Mouse (Mus musculus): ENCODE data around the gene Abhd17a. TPM values are rescaled to one million over a fixed set of nuclear protein-coding genes. Genes with fewer than 3 reads are reported as not detected.

Abhd17a gene
- total RNA-seq, 2 experiments from 2014 or later, result 27.7 to 33.5 TPM

GRCm38 (mm10) chr10:80553575-80553974 lies 36.6 kb downstream of the Abhd17a start:
- no peak for ATAC-seq (replicated peaks; ENCODE audit: poor library complexity, severe bottlenecking)

DNA sequence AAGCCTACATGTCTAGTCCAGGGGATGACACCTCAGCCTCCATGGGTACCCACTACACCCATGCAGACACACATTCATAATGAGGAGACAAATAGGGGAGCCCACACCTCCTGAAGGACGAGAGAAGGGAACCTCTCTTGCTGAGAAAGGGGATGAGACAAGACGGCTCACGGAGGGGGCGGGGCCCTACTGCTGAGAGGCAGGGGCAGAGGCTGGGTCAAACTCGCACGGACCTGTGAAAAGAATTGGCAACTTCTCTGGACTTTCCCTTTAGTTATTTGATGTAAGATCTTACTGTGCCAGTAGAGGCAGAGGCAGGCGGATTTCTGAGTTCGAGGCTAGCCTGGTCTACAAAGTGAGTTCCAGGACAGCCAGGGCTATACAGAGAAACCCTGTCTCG lies 37.8 kb downstream of the Abhd17a start:
- no peak for ATAC-seq (replicated peaks; ENCODE audit: poor library complexity, severe bottlenecking)

DNA sequence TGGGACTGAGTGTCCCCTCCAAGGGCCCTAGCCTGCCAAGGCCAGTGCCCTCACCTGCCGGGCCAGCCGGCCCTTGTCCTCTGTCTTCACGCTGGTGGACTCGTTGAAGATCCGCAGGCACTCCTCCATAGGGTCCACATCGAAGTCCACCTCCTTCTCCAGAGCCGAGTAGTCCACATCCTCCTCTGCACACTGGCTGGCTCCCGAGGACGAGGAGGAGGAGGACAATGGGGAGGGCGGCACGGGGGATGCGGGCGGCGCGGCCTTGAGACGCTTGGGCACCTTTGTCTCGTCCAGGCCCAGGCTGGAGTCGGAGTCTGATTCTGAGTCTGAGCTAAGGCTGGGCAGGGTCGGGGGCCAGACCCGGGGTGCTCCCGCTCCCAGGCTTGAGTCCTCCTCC lies 40.9 kb downstream of the Abhd17a start:
- no peak for ATAC-seq (replicated peaks; ENCODE audit: poor library complexity, severe bottlenecking)

GRCm38 (mm10) chr10:80548428-80549006 lies 41.6 kb downstream of the Abhd17a start:
- ATAC-seq (replicated peaks; ENCODE audit: poor library complexity, severe bottlenecking), result peak; percentile 74

DNA sequence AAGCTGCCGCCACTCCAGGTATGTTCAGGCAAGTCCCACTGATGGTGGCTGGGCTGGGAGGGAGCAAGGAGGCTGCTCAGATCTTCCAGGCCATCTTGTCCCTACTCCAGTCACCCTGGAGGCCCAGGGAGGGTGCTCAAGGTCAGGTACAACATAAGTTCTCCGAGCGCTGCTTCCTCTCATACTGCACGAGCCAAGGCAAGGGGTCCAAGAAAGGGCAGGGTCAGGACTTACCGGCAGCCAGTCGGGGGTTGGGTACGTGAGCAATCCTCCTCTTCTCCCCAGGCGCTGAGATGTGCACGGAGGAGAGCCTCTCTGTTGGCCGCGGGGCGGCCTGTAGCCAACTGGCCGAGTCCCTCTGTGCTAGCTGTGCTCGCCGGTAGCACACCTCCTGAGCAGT lies 42.6 kb downstream of the Abhd17a start:
- no peak for ATAC-seq (replicated peaks; ENCODE audit: poor library complexity, severe bottlenecking)

- ATAC-seq (replicated peaks; ENCODE audit: poor library complexity, severe bottlenecking), result no peak
These were observed 43.2 kb downstream of the Abhd17a start for GRCm38 (mm10) chr10:80546945-80547344.

DNA sequence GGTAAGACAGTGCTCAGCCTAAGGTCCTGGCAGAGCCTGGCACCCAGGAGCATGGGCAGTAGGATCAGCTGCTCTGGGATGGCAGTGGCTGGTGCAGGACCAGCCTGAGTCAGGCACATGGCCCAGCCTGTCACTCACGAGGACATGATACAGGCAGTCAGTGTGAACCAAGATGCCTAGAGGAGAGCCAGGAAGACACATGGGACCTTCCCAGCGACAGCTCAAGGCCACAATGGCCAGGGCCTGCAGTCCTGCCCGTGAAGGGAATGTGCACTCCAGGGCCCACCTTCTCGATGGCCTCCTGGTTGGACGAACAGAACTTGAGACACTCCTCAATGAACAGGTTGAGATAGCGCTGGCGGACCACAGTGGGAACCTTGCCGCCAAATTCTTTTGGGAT lies 44.6 kb downstream of the Abhd17a start:
- no peak for ATAC-seq (replicated peaks; ENCODE audit: poor library complexity, severe bottlenecking)

DNA sequence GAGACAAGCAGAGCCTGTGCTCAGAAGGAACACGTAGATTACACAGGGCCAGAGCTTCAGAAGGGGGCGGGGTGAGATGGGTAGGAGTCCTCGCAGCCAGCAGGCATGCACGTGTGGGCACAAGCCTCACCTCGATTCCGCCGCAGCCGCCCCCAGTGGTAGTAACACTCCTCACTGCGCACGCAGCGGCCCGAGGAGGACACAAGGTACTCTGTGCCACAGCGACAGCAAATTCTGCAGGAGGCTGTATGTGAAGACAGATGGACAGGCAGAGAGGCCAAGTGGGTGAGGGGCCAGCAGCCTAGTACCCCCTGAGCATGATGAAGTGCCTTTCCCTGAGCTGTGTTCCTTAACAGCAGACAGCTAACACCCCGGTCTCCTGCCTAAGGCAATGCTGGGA lies 46.3 kb downstream of the Abhd17a start:
- no peak for ATAC-seq (replicated peaks; ENCODE audit: poor library complexity, severe bottlenecking)

- no peak for ATAC-seq (replicated peaks; ENCODE audit: poor library complexity, severe bottlenecking)
These were observed 50.6 kb downstream of the Abhd17a start for GRCm38 (mm10) chr10:80539493-80539892.

DNA sequence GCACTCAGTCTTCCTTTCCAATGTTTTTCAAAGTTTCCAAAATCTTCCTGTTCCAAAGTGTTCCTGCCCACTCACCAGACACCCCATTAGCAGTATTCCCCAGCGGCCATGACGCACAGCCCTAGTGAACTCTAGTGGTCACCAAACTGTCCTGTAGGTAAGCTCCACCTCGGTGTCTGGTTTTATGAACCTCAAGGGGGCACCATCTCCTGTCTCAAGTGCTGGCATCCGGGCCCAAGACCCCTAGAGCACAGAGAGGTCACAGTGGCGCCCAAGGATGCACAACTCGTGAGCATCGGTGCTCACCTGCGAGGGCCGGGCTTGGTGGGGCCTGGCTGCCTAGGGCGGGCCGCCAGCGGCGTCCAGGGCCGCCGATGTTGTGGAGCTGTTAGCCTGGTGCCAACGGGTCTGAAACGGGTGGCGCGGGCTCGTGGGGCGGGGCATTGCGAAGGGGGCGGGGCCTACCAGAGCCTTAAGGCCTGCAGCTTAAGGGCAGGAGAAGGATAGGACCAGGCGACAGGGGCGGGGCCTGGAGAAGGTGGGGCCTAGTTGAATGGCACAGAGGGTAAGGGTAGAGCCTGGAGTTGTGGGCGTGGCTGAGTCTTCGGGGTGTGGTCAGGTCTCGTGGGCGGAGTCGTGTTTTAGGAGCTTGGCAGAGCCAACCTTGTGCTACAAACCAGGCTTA lies 51.3 kb downstream of the Abhd17a start, which contains the start of gene Atp8b3:
TSS of gene Atp8b3 (minus strand) at position 415 of the 685 bp plus-strand sequence.
- ATAC-seq (replicated peaks; ENCODE audit: poor library complexity, severe bottlenecking), result peak; percentile 91

- no peak for ATAC-seq (replicated peaks; ENCODE audit: poor library complexity, severe bottlenecking)
These were observed 52.0 kb downstream of the Abhd17a start for GRCm38 (mm10) chr10:80538180-80538579.

GRCm38 (mm10) chr10:80535711-80536110 lies 54.4 kb downstream of the Abhd17a start:
- no peak for ATAC-seq (replicated peaks; ENCODE audit: poor library complexity, severe bottlenecking)

- peak; percentile 45 for ATAC-seq (replicated peaks; ENCODE audit: poor library complexity, severe bottlenecking)
These were observed 55.1 kb downstream of the Abhd17a start for GRCm38 (mm10) chr10:80535071-80535470.

- peak; percentile 28; the same call in 1 of the 2 replicates for ATAC-seq (replicated peaks; ENCODE audit: poor library complexity, severe bottlenecking)
These were observed 56.4 kb downstream of the Abhd17a start for GRCm38 (mm10) chr10:80533704-80534103.

Other genes starting within 250 kb of the Abhd17a start
- gene Adamtsl5, start 241.9 kb downstream of the Abhd17a start, total RNA-seq (2014; fragmentation: Nextera tagmentation), result not detected in 2 replicates
- not detected in 2 replicates for gene Adamtsl5, start 241.9 kb downstream of the Abhd17a start, total RNA-seq (2017)
- gene Plk5, start 233.9 kb downstream of the Abhd17a start, total RNA-seq (2014; fragmentation: Nextera tagmentation), result not detected in 2 replicates
- gene Plk5, start 233.9 kb downstream of the Abhd17a start, total RNA-seq (2017), result not detected in 2 replicates
- 0.67 and 3.6 TPM in 2 replicates for gene Mex3d, start 202.7 kb downstream of the Abhd17a start, total RNA-seq (2014; fragmentation: Nextera tagmentation)
- 2.1 and 2.2 TPM in 2 replicates for gene Mex3d, start 202.7 kb downstream of the Abhd17a start, total RNA-seq (2017)
- 85.0 and 105 TPM in 2 replicates for gene Mbd3, start 190.8 kb downstream of the Abhd17a start, total RNA-seq (2014; fragmentation: Nextera tagmentation)
- 94.1 and 106 TPM in 2 replicates for gene Mbd3, start 190.8 kb downstream of the Abhd17a start, total RNA-seq (2017)
- gene Uqcr11, start 183.5 kb downstream of the Abhd17a start, total RNA-seq (2014; fragmentation: Nextera tagmentation), result 382 and 438 TPM in 2 replicates
- 172 and 277 TPM in 2 replicates for gene Uqcr11, start 183.5 kb downstream of the Abhd17a start, total RNA-seq (2017)
- gene Tcf3, start 156.7 kb downstream of the Abhd17a start, total RNA-seq (2014; fragmentation: Nextera tagmentation), result 33.8 and 55.2 TPM in 2 replicates
- 30.7 and 48.4 TPM in 2 replicates for gene Tcf3, start 156.7 kb downstream of the Abhd17a start, total RNA-seq (2017)
- not detected in 2 replicates for gene Onecut3, start 95.5 kb downstream of the Abhd17a start, total RNA-seq (2014; fragmentation: Nextera tagmentation)
- gene Onecut3, start 95.5 kb downstream of the Abhd17a start, total RNA-seq (2017), result not detected in 2 replicates
- 0.64 TPM in 1 of 2 replicates, not detected in the other for gene Atp8b3, start 51.2 kb downstream of the Abhd17a start, total RNA-seq (2014; fragmentation: Nextera tagmentation)
- not detected in 2 replicates for gene Atp8b3, start 51.2 kb downstream of the Abhd17a start, total RNA-seq (2017)
- gene Rexo1, start 28.8 kb downstream of the Abhd17a start, total RNA-seq (2014; fragmentation: Nextera tagmentation), result 43.7 and 48.2 TPM in 2 replicates
- 17.5 and 28.8 TPM in 2 replicates for gene Rexo1, start 28.8 kb downstream of the Abhd17a start, total RNA-seq (2017)
- gene Klf16, start 13.0 kb downstream of the Abhd17a start, total RNA-seq (2014; fragmentation: Nextera tagmentation), result 9.3 and 10.1 TPM in 2 replicates
- 2.8 and 6.8 TPM in 2 replicates for gene Klf16, start 13.0 kb downstream of the Abhd17a start, total RNA-seq (2017)
- 40.5 and 72.3 TPM in 2 replicates for gene Scamp4, start 12.5 kb upstream of the Abhd17a start, total RNA-seq (2014; fragmentation: Nextera tagmentation)
- 10.7 and 11.4 TPM in 2 replicates for gene Scamp4, start 12.5 kb upstream of the Abhd17a start, total RNA-seq (2017)
- 0.79 TPM in 1 of 2 replicates, not detected in the other for gene Adat3, start 12.5 kb upstream of the Abhd17a start, total RNA-seq (2014; fragmentation: Nextera tagmentation)
- 0.34 and 0.67 TPM in 2 replicates for gene Adat3, start 12.5 kb upstream of the Abhd17a start, total RNA-seq (2017)
- 3.1 TPM in 1 of 2 replicates, not detected in the other for gene Gm49322, start 15.7 kb upstream of the Abhd17a start, total RNA-seq (2014; fragmentation: Nextera tagmentation)
- 0.39 TPM in 1 of 2 replicates, not detected in the other for gene Gm49322, start 15.7 kb upstream of the Abhd17a start, total RNA-seq (2017)
- 47.7 and 65.2 TPM in 2 replicates for gene Csnk1g2, start 32.5 kb upstream of the Abhd17a start, total RNA-seq (2014; fragmentation: Nextera tagmentation)
- 112 and 127 TPM in 2 replicates for gene Csnk1g2, start 32.5 kb upstream of the Abhd17a start, total RNA-seq (2017)
- 26.1 and 34.6 TPM in 2 replicates for gene Btbd2, start 66.7 kb upstream of the Abhd17a start, total RNA-seq (2014; fragmentation: Nextera tagmentation)
- gene Btbd2, start 66.7 kb upstream of the Abhd17a start, total RNA-seq (2017), result 13.3 and 34.8 TPM in 2 replicates
- 49.2 and 63.3 TPM in 2 replicates for gene Mknk2, start 87.8 kb upstream of the Abhd17a start, total RNA-seq (2014; fragmentation: Nextera tagmentation)
- 37.7 and 58.0 TPM in 2 replicates for gene Mknk2, start 87.8 kb upstream of the Abhd17a start, total RNA-seq (2017)
- 34.1 and 37.2 TPM in 2 replicates for gene Mob3a, start 111.6 kb upstream of the Abhd17a start, total RNA-seq (2014; fragmentation: Nextera tagmentation)
- 34.2 and 59.8 TPM in 2 replicates for gene Mob3a, start 111.6 kb upstream of the Abhd17a start, total RNA-seq (2017)
- 9.0 and 17.3 TPM in 2 replicates for gene Izumo4, start 111.8 kb upstream of the Abhd17a start, total RNA-seq (2014; fragmentation: Nextera tagmentation)
- 7.1 and 7.8 TPM in 2 replicates for gene Izumo4, start 111.8 kb upstream of the Abhd17a start, total RNA-seq (2017)
- gene Ap3d1, start 151.9 kb upstream of the Abhd17a start, total RNA-seq (2014; fragmentation: Nextera tagmentation), result 43.2 and 47.8 TPM in 2 replicates
- gene Ap3d1, start 151.9 kb upstream of the Abhd17a start, total RNA-seq (2017), result 34.5 and 42.2 TPM in 2 replicates
- gene Dot1l, start 164.9 kb upstream of the Abhd17a start, total RNA-seq (2014; fragmentation: Nextera tagmentation), result 41.6 and 52.6 TPM in 2 replicates
- 9.7 and 13.4 TPM in 2 replicates for gene Dot1l, start 164.9 kb upstream of the Abhd17a start, total RNA-seq (2017)
- 88.0 and 106 TPM in 2 replicates for gene Sf3a2, start 207.9 kb upstream of the Abhd17a start, total RNA-seq (2014; fragmentation: Nextera tagmentation)
- gene Sf3a2, start 207.9 kb upstream of the Abhd17a start, total RNA-seq (2017), result 13.8 and 18.3 TPM in 2 replicates
- gene Plekhj1, start 208.3 kb upstream of the Abhd17a start, total RNA-seq (2014; fragmentation: Nextera tagmentation), result 99.1 and 108 TPM in 2 replicates
- gene Plekhj1, start 208.3 kb upstream of the Abhd17a start, total RNA-seq (2017), result 33.0 and 33.7 TPM in 2 replicates
- not detected in 2 replicates for gene Amh, start 214.9 kb upstream of the Abhd17a start, total RNA-seq (2014; fragmentation: Nextera tagmentation)
- gene Amh, start 214.9 kb upstream of the Abhd17a start, total RNA-seq (2017), result 0.15 TPM in 1 of 2 replicates, not detected in the other
- gene Jsrp1, start 223.2 kb upstream of the Abhd17a start, total RNA-seq (2014; fragmentation: Nextera tagmentation), result not detected in 2 replicates
- gene Jsrp1, start 223.2 kb upstream of the Abhd17a start, total RNA-seq (2017), result not detected in 2 replicates
- gene Oaz1, start 236.3 kb upstream of the Abhd17a start, total RNA-seq (2014; fragmentation: Nextera tagmentation), result 1,332 and 1,363 TPM in 2 replicates
- 324 and 374 TPM in 2 replicates for gene Oaz1, start 236.3 kb upstream of the Abhd17a start, total RNA-seq (2017)